Mouse (Mus musculus): ENCODE results near the gene Srebf1.

The Srebf1 gene

GRCm38 (mm10) chr11:60233235-60233634, 10.9 kb upstream of the Srebf1 start:
- DNase-seq = peak; percentile 72 to 79

GRCm38 (mm10) chr11:60232441-60233058, 10.2 kb upstream of the Srebf1 start:
- DNase-seq = no peak

- no peak for DNase-seq
Measured at GRCm38 (mm10) chr11:60231951-60232350, 9.6 kb upstream of the Srebf1 start.

GRCm38 (mm10) chr11:60231326-60231725, 8.9 kb upstream of the Srebf1 start:
- peak; percentile 73 to 74 for DNase-seq

- no peak for DNase-seq
Measured at GRCm38 (mm10) chr11:60230512-60230911, 8.1 kb upstream of the Srebf1 start.

GRCm38 (mm10) chr11:60229821-60230220, 7.4 kb upstream of the Srebf1 start:
- no peak for DNase-seq

- DNase-seq = no peak
Measured at GRCm38 (mm10) chr11:60228525-60228924, 6.1 kb upstream of the Srebf1 start.

- no peak for DNase-seq
Measured at GRCm38 (mm10) chr11:60225874-60226273, 3.5 kb upstream of the Srebf1 start.

GRCm38 (mm10) chr11:60224676-60225075, 2.3 kb upstream of the Srebf1 start:
- DNase-seq = peak in 1 of 2 experiments; percentile 46

- DNase-seq = no peak
Measured at GRCm38 (mm10) chr11:60222085-60222468, 304 bp downstream of the Srebf1 start.

GRCm38 (mm10) chr11:60221425-60221824, 956 bp downstream of the Srebf1 start:
- no peak for DNase-seq

GRCm38 (mm10) chr11:60220291-60220804, 2.0 kb downstream of the Srebf1 start:
- DNase-seq = peak; percentile 90 to 91

GRCm38 (mm10) chr11:60219609-60220008, 2.8 kb downstream of the Srebf1 start:
- no peak for DNase-seq

GRCm38 (mm10) chr11:60217467-60217866, 4.9 kb downstream of the Srebf1 start:
- DNase-seq = no peak

GRCm38 (mm10) chr11:60216671-60217070, 5.7 kb downstream of the Srebf1 start:
- no peak for DNase-seq

GRCm38 (mm10) chr11:60213266-60213665, 9.1 kb downstream of the Srebf1 start:
- no peak for DNase-seq

GRCm38 (mm10) chr11:60211761-60212160, 10.6 kb downstream of the Srebf1 start:
- DNase-seq = no peak

GRCm38 (mm10) chr11:60211152-60211551, 11.2 kb downstream of the Srebf1 start:
- DNase-seq = peak; percentile 62 to 63

GRCm38 (mm10) chr11:60210305-60210724, 12.1 kb downstream of the Srebf1 start:
- DNase-seq = peak; percentile 91 to 94

- DNase-seq = no peak
Measured at GRCm38 (mm10) chr11:60209933-60210249, 12.5 kb downstream of the Srebf1 start.

GRCm38 (mm10) chr11:60209217-60209932, 13.0 kb downstream of the Srebf1 start:
- peak; percentile 99 for DNase-seq

- peak; percentile 58 to 59 for DNase-seq
Measured at GRCm38 (mm10) chr11:60208712-60209111, 13.7 kb downstream of the Srebf1 start.

- DNase-seq = no peak
Measured at GRCm38 (mm10) chr11:60208201-60208600, 14.2 kb downstream of the Srebf1 start.

- DNase-seq = peak; percentile 53 to 56
Measured at GRCm38 (mm10) chr11:60206207-60206606, 16.2 kb downstream of the Srebf1 start.

Data from cerebellum, postnatal 10 days (tissue).